Mouse (Mus musculus) kidney, postnatal 0 days (tissue): ENCODE results near the gene Ccnk. TPM values are rescaled to one million over a fixed set of nuclear protein-coding genes. Genes with fewer than 3 reads are reported as not detected.
A peak's percentile ranks its signal among the peaks of the same experiment; 100 is the strongest.

ENCODE experiments used
- ATAC-seq: fragments of 200-750 bp; cut with Nextera tagmentation; replicated peaks from 2 replicates; pipeline ENCODE4 v1.8.0; 2017; ENCODE audit warnings: low read depth, moderate number of reproducible peaks, moderate TSS enrichment, moderate library complexity; ENCODE audit not compliant: low FRiP score
- DNase-seq: peaks from one replicate; pipeline ENCODE4 v3.0.0-alpha.2; 2016; ENCODE audit warnings: low spot score
- H3K27ac ChIP-seq: fragments of 300-500 bp; sonication (generic); 2 replicates; pipeline ENCODE4 v1.5.1; 2014; ENCODE audit warnings: mild to moderate bottlenecking
- H3K27me3 ChIP-seq: fragments of 300-500 bp; sonication (generic); 2 replicates; pipeline ENCODE4 v1.6.1; 2014; ENCODE audit warnings: low read length, mixed read lengths; ENCODE audit not compliant: insufficient read depth
- H3K36me3 ChIP-seq: fragments of 300-500 bp; sonication (generic); 2 replicates; pipeline ENCODE4 v1.6.1; 2014; ENCODE audit warnings: low read length, mixed read lengths; ENCODE audit not compliant: insufficient read depth
- H3K4me1 ChIP-seq: fragments of 300-500 bp; sonication (generic); replicated peaks from 2 replicates; pipeline ENCODE4 v1.6.1; 2014; ENCODE audit warnings: antibody characterized with exemption, low read length, mixed read lengths; ENCODE audit not compliant: insufficient read depth
- H3K4me2 ChIP-seq: fragments of 300-500 bp; sonication (generic); 2 replicates; pipeline ENCODE4 v1.6.1; 2014; ENCODE audit warnings: mild to moderate bottlenecking, low read length, moderate library complexity, mixed read lengths
- H3K4me3 ChIP-seq: fragments of 300-500 bp; sonication (generic); replicated peaks from 2 replicates; pipeline ENCODE4 v1.5.1; 2014; ENCODE audit warnings: low read depth, low read length
- H3K9ac ChIP-seq: fragments of 300-500 bp; sonication (generic); 2 replicates; pipeline ENCODE4 v1.6.1; 2014; ENCODE audit warnings: low read depth, low read length
- H3K9me3 ChIP-seq: fragments of 300-500 bp; sonication (generic); replicated peaks from 2 replicates; pipeline ENCODE4 v1.6.1; 2016; ENCODE audit warnings: low read length, inconsistent platforms, mixed read lengths
- CTCF ChIP-seq: IDR thresholded peaks from 2 replicates; pipeline ENCODE4 v1.5.1; 2016; ENCODE audit warnings: antibody characterized with exemption, low read depth, mild to moderate bottlenecking, moderate library complexity
- WGBS: fragments of 180-500 bp; shearing (Covaris S2); extraction: QIAGEN DNeasy Blood & Tissue Kit; methylation state at CpG from one replicate; pipeline ENCODE4 v1.1.7; 2014; 5-methylcytosine and 5-hydroxymethylcytosine counted together
- polyA plus RNA-seq: library from polyadenylated mRNA; unstranded; fragments of >200 nt; fragmentation: Nextera tagmentation; extraction: Ambion mirVana; gene quantifications from 2 replicates; pipeline ENCODE4 v1.2.1, GENCODE M21; 2015

Ccnk gene
- polyA plus RNA-seq, 1 experiment from 2014 or later, result 3.3 TPM

GRCm38 (mm10) chr12:108179246-108179320 lies 296 bp upstream of the Ccnk start, which contains the start of gene Setd3:
TSS of gene Setd3 (minus strand) at chr12:108179314.
- Histone ChIP-seq H3K9me3 (no peaks in the 10 kb centered on the region), H3K36me3 (peaks cover 13% of the 10 kb centered on the region; the same call in 1 of the 2 replicates), H3K4me3 (peak within 1 kb of the TSS; percentile 95), H3K27ac (peak within 1 kb of the TSS; percentile 96), H3K4me1 (peaks cover 7% of the 10 kb centered on the region), H3K27me3 (no peaks in the 10 kb centered on the region), H3K4me2 (peak within 1 kb of the TSS; percentile 90), H3K9ac (peak within 1 kb of the TSS; percentile 97)
- TF ChIP-seq CTCF, result no peak
- ATAC-seq, result no peak
- 0% methylated on average over 7 of the region's 9 CpGs for WGBS
- DNase-seq, result no peak

GRCm38 (mm10) chr12:108181716-108182115 lies 2.3 kb downstream of the Ccnk start:
- ATAC-seq, result no peak
- WGBS, result 87% methylated on average over 6 of the region's 6 CpGs
- no peak for DNase-seq

GRCm38 (mm10) chr12:108187541-108188091 lies 8.2 kb downstream of the Ccnk start:
- no peak for ATAC-seq
- H3K27me3 ChIP-seq, result no peaks in the 10 kb centered on the region
- H3K9ac ChIP-seq, result no peak overlapping the region
- peak; percentile 26; the same call in 1 of the 2 replicates for TF ChIP-seq CTCF
- no peak overlapping the region for H3K4me3 ChIP-seq
- WGBS, result 93% methylated on average over 6 of the region's 6 CpGs
- no peaks in the 10 kb centered on the region for H3K9me3 ChIP-seq
- H3K4me2 ChIP-seq, result no peak overlapping the region
- H3K4me1 ChIP-seq, result no peaks in the 10 kb centered on the region
- DNase-seq, result no peak
- H3K27ac ChIP-seq, result no peak overlapping the region
- H3K36me3 ChIP-seq, result peaks cover 61% of the 10 kb centered on the region

More at GRCm38 (mm10) chr12:108181716-108182115, 2.3 kb downstream of the Ccnk start:
- no peaks in the 10 kb centered on the region for H3K27me3 ChIP-seq
- H3K4me2 ChIP-seq, result no peak overlapping the region
- peaks cover 27% of the 10 kb centered on the region for H3K36me3 ChIP-seq
- peaks cover 7% of the 10 kb centered on the region for H3K4me1 ChIP-seq
- H3K4me3 ChIP-seq, result no peak overlapping the region
- H3K9ac ChIP-seq, result no peak overlapping the region
- no peak overlapping the region for H3K27ac ChIP-seq
- TF ChIP-seq CTCF, result no peak
- no peaks in the 10 kb centered on the region for H3K9me3 ChIP-seq

- DNase-seq (no peak), ATAC-seq (no peak)
- no peak overlapping the region for H3K4me2 ChIP-seq
- TF ChIP-seq CTCF, result no peak
- no peaks in the 10 kb centered on the region for H3K4me1 ChIP-seq
- peaks cover 80% of the 10 kb centered on the region for H3K36me3 ChIP-seq
- no peak overlapping the region for H3K27ac ChIP-seq
- WGBS, result 89% methylated on average over 5 of the region's 5 CpGs
- H3K9me3 ChIP-seq, result no peaks in the 10 kb centered on the region
- no peak overlapping the region for H3K4me3 ChIP-seq
- no peaks in the 10 kb centered on the region for H3K27me3 ChIP-seq
- H3K9ac ChIP-seq, result no peak overlapping the region
These were observed 14.5 kb downstream of the Ccnk start for GRCm38 (mm10) chr12:108193878-108194277.

GRCm38 (mm10) chr12:108195761-108196160 lies 16.4 kb downstream of the Ccnk start:
- H3K9me3 ChIP-seq, result no peaks in the 10 kb centered on the region
- DNase-seq (no peak), ATAC-seq (no peak)
- TF ChIP-seq CTCF, result no peak
- peaks cover 84% of the 10 kb centered on the region for H3K36me3 ChIP-seq
- no peak overlapping the region for H3K27ac ChIP-seq
- no peaks in the 10 kb centered on the region for H3K27me3 ChIP-seq
- H3K9ac ChIP-seq, result no peak overlapping the region
- H3K4me1 ChIP-seq, result no peaks in the 10 kb centered on the region
- no peak overlapping the region for H3K4me2 ChIP-seq
- H3K4me3 ChIP-seq, result no peak overlapping the region
- WGBS, result 96% methylated on average over 11 of the region's 11 CpGs

GRCm38 (mm10) chr12:108198447-108198846 lies 19.1 kb downstream of the Ccnk start:
- 92% methylated on average over 4 of the region's 4 CpGs for WGBS
- Histone ChIP-seq H3K9me3 (no peaks in the 10 kb centered on the region), H3K4me3 (no peak overlapping the region), H3K9ac (no peak overlapping the region), H3K27me3 (no peaks in the 10 kb centered on the region), H3K4me1 (no peaks in the 10 kb centered on the region), H3K27ac (no peak overlapping the region), H3K36me3 (peaks cover 88% of the 10 kb centered on the region), H3K4me2 (no peak overlapping the region)
- ATAC-seq, result no peak
- no peak for DNase-seq
- TF ChIP-seq CTCF, result no peak

GRCm38 (mm10) chr12:108200094-108200493 lies 20.7 kb downstream of the Ccnk start:
- DNase-seq (no peak), ATAC-seq (no peak)
- whole genome bisulfite sequencing, result 71% methylated on average over 1 of the region's 1 CpGs
- no peak overlapping the region for H3K4me2 ChIP-seq
- H3K36me3 ChIP-seq, result peaks cover 79% of the 10 kb centered on the region
- no peaks in the 10 kb centered on the region for H3K4me1 ChIP-seq
- no peak for TF ChIP-seq CTCF
- H3K27me3 ChIP-seq, result no peaks in the 10 kb centered on the region
- no peak overlapping the region for H3K9ac ChIP-seq
- no peak overlapping the region for H3K4me3 ChIP-seq
- H3K27ac ChIP-seq, result no peak overlapping the region
- H3K9me3 ChIP-seq, result no peaks in the 10 kb centered on the region
